Mouse (Mus musculus): ENCODE data around the gene Cmtm3.
"Not testable (repeated sequence)": the region's sequence is repeated elsewhere in the genome, so short reads cannot be mapped to it uniquely, and the experiment has no call there.

Cmtm3 gene

DNA sequence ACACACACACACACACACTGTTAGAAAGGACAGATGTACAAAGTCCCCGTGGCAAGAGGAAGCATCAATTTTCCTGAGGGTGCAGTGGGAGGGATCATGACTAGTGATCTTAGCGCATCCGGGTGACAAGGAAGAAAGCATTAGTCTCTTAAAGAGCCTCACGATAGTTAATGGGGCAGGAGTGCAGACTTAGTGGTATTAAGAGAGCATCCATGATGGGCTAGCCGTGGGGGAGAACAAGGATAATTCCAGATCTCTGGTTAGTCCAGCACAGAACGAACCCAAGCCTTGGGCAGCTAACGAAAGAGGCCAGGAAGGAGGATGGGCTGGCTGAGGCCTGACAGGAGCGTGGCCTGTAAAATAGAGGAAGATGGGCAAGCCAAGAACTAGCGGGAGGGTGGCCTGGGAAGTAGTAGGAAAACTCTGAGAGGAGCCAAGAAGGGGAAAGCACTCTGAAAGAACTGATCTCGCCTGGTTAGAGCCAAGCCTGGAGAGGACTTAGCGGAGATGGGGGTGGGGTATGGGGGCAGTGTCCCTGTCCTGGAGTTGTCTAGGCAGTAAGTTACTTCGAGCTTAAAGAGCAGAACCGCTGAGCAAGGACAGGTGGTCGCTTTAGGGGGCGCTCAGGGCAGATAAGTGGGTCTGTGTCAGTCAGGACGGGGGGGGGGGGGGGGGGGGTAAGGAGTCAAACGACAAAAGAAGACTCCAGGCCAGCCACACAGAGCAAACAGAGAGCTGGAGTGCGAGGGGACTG, at the start of gene Cmtm3:
Cmtm3 (plus strand) TSS at position 182 of the 754 bp plus-strand sequence.
- no peak for DNase-seq

DNA sequence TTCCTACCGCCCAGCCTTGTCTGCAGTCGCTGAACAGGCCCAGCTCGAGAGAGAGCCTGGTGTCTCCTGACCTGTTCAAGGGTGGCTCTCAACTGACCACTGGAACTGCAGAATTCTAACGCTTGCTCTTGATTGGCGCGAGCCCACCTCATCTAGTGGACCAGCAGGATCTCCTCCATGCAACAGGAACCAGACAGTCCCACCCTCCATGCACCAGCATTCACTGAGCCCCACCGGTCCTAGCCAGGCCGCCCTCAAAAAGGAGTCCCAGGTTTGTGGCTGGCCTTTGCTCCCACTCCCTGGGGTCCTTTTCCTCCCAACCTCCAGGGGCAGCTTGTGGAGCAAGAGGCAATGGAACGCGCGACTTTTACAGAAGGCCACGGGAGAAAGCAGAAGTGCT, 46.1 kb upstream of the Cmtm3 start, which contains the start of gene Cmtm2a:
Cmtm2a (minus strand) TSS at position 101 of the 400 bp plus-strand sequence.
- not testable (repeated sequence) for DNase-seq

DNA sequence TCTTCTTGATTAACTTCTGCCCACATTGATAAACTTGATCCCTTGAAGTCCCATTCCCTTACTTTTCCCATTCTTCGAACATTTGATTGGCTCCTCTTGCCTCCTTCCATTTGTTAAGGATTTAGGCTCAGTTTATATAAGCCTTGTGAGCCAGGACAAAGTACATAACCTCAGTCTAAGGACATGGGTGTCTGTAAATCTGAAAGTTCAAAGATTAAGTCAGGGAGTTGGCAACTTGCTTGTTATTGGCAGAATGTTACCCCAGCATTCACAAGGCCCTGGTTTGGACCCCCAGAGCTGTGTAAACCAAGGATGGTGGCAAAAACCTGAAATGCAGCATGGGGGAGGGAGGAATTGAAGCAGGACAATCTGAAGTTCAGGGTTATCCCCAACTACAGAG, 44.8 kb upstream of the Cmtm3 start:
- DNase-seq = no peak

DNA sequence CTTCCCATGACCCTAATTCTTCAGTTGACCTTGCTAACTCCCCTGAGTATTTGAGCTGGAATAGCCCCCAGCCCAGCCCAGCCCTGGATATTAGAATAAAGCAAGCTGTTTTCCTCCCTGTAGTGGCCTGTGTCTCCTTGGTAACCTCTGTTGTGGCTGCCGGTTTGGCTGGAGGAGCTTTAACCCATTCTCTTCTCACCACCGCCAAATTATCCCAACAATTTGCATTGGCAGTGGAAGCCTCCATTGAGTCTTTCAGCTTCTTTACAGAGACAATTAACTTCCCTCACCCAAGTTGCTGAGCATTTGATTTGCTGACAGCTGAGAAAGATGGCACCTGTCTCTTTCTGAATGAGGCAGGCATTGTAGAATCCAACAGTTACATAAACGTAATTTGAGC, 37.6 kb upstream of the Cmtm3 start:
- DNase-seq = not testable (repeated sequence)

DNA sequence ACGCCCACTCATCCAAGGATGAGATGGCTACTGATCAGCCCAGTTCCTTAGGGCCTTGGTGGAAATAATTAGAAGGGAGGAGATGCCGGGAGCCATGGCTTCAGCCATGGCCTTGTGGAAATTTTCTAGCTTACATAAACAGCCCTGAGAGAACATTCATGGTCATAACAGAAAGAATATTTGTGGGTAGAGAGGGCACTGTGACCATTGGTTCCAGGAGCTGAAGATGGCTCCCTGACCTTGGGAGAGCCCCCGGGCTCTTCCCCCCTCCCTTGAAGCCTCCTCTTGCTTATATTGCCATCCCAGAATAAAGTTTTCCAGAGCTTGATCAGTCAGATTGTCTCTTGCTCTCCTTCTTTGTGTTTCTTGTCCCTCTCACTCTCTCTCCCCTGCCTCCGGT, 36.7 kb upstream of the Cmtm3 start:
- DNase-seq = not testable (repeated sequence)

DNA sequence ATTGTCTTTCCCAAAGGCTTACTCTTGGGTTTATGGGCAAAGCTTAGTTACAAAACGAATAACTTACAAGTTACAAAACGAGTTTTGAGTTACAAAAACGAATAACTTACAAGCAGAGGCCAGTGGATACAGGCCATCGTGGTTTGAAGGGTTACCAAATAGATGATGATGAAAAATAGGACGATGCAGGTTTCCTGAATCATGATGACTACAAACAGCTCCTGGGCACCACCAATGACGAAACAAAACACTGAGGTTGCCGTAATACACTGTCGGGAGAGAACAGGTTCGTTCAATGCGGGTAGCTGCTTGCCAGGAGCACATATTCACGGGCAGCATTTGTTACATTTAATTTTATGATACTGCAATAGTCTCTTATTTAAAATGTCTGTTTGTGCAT, 34.2 kb upstream of the Cmtm3 start:
- DNase-seq = no peak

DNA sequence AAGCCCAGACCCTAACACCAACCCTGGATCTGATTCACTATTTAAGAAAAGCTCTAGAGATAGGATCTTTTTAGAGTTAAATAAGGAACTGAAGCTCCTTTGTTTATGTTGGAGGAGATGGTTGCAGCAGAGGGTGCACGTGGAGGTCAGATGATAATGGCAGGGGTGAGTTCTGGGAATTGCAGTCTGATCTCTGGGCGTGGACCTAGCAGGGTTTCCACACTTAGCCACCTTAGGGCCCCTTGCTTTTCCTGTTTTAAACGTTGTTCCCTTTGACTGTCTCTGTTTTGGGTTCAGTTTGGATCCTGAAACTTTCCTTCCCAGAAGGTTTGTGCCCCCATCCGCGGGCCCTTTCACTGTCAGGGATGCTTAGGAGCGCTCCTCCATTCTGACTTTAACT, 30.9 kb upstream of the Cmtm3 start:
- DNase-seq = not testable (repeated sequence)

DNA sequence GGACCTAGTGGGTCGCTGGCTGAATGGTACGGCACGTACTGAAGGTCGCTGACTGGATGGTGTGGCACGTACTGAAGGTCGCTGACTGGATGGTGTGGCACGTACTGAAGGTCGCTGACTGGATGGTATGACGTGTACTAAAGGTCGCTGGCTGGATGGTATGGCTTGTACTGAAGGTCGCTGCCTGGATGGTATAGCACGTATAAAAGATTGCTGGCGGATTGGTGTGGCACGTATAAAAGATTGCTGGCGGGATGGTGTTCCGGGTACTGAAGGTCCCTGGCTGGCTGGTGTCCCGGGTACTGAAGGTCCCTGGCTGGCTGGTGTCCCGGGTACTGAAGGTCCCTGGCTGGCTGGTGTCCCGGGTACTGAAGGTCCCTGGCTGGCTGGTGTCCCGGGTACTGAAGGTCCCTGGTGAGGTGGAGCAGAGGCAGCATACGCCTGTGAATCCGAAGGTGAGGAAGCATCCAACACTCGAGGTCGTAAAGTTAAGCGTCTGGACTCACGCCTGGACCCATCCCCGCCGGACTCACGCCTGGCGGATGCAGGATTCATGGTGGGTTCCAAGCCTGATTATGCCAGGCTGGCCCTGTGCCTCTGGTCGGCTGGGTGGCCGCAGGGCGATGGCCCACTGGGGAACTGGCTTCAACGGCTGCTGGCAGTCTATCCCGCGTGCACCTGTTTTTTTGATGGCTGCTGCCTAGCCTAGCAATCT, 29.6 kb upstream of the Cmtm3 start, which contains the start of the genes Gm45711 and Cmtm1:
Gm45711 (minus strand) TSS at position 641 of the 715 bp plus-strand sequence.
Cmtm1 (minus strand) TSS at position 705 of the 715 bp plus-strand sequence.
- DNase-seq = not testable (repeated sequence)

DNA sequence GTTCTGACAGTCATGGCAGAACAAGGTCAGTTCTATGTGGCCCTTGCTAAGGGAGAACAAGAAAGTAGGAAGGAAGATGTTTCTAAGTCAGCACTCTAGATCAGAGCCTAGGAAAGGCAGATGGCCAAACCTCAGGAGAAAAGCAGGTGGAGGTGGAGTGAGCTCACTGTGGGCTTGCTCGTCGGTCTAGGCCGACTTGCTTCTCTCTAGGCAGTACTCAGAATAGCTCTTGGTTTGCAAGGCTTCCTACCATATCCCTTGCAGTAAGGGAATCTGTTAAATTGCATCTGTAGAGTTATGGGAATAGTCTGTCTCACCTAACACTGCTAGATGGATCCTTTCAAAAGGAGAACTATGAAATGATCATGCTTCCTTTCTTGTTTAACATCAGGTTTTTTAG, 27.2 kb upstream of the Cmtm3 start:
- not testable (repeated sequence) for DNase-seq

DNA sequence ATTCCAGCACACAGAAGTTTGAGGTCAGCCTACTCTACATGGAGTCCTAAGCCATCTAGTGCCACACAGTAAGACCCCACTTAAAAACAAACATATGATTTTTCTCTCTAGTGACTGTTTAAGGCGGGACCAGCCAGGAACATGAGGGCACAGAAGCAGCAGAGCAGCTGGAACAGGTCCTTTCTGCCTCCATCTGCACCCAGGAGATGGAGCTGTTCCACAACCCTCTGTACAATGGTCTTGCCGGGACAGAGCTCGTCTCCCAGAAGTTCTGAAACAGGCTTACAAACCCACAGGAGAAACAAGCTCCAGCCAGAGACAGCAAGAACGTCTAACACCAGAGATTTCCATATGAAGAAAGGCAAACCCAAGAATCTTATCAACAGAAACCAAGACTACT, 25.9 kb upstream of the Cmtm3 start:
- no peak for DNase-seq

DNA sequence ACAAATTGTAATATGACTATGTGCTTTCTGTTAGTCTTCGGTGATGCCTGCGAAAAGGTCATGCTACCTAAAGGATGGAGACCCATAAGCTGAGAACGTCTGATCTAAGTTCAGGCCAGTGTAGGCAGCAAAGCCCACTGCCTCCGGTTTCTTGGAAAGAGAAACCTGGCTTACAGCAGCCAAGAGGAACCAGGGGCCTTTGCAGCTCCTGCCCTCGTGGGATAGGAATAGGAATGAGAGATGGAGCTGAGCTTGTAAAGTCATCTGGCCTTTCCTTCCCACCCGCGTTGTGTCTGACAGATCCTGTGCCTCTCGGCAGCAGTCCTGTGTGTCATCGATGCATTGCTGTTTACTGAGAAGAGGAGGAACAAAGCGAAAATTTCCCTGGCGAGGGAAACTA, 17.9 kb upstream of the Cmtm3 start, which contains the start of gene Gm11020:
Gm11020 (plus strand) TSS at position 301 of the 400 bp plus-strand sequence.
- DNase-seq = not testable (repeated sequence)

DNA sequence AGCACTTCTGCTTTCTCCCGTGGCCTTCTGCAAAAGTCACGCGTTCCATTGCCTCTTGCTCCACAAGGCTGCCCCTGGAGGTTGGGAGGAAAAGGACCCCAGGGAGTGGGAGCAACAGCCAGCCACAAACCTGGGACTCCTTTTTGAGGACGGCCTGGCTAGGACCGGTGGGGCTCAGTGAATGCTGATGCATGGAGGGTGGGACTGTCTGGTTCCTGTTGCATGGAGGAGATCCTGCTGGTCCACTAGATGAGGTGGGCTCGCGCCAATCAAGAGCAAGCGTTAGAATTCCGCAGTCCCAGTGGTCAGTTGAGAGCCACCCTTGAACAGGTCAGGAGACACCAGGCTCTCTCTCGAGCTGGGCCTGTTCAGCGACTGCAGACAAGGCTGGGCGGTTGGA, 17.3 kb upstream of the Cmtm3 start, which contains the start of gene Cmtm2b:
Cmtm2b (plus strand) TSS at position 301 of the 400 bp plus-strand sequence.
- DNase-seq = not testable (repeated sequence)

DNA sequence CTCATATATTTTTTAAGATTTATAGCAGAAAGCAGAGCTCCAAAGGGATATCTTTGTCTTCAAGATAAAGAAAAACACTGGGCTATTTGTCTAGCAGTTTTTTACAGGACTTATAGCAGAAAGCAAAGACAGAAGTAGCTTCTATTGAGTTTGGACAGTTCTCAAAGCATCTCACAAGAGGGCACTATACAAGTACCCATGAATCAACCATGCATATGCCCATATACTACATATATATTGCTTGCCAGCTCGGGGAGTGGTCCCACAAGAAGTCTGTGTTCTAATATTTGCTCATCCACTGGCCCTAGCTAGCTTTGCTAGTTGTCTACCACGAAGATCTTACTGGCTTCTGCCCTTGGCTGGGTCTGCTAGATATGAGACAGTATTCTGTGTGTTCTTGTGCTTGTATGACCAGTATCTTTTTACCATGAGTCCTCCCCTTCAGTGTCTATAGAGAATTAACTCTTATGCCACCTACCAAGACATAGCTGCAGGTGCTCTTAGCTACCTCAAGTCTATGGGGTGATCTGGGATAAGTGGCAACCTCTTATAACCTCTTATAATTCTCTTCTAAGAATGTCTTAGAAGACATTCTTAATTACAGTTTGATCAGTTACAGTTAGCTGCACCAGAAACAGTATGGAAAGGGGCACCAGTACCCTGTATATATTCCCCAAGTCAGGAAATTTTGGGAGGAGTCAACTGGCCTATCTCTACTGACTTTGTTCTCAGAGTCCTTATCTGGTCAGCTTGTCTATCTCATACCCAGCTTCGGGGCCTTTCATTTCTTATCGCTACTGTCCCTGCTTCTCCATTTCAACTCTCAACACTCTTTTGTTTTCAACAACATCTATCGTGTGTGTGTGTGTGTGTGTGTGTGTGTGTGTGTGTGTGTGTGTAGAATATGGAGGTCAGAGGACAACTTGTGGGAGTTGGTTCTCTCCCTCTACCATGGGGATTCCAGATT, 6.3 kb upstream of the Cmtm3 start:
- no peak for DNase-seq

DNA sequence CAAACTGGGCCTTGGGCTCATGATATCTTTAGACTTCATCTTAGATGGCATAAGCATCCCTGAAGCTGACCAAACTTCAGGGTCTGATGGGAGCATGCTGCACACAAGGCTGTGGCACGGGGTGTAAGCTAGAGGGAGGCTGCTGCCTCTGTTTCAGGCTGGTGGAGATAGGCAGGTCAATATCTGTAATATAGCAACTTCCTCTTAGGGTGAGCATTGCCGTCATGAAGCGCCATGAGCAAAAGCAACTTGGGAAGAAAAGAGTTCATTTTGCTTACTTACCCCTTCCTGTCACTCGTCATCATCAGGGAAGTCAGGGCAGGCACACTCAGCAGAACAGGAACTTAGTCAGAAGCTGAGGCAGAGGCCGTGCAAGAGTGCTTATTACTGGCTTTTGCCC, 5.4 kb upstream of the Cmtm3 start:
- no peak for DNase-seq

DNA sequence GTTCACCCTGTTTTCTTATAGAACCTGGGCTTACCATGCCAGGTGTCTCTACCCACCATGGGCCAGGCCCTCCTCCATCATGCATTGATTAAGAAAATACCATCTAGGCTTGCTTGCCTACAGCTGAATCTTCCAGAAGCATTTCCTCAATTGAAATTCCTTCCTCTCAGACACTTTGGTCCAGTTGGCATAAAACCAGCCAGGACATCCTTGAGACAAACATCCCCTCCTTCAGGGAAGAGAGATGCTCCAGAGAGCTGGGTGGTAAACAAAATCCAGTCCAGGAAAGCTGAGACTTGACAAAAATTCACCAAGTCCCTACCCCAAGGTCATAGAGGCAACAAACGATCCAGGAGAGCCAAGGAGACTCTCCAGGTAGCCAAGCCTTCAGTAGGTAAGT, 5.0 kb upstream of the Cmtm3 start:
- DNase-seq = no peak

DNA sequence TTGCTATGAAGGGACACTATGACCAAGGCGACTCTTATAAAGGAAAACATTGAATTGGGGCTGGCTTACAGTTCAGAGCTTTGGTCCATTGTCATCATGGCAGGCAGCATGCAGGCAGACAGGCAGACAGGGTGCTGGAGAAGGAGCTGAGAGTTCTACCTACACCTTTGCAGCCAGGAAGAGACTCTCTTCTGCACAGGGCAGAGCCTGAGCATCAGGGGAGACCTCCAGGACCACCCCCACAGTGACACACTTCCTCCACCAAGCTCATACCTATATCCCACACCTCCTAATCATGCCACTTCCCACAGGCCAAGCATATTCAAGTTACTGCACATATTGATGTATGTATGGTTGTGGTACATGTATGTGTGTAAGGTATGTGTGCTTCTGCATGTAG, 2.4 kb upstream of the Cmtm3 start:
- no peak for DNase-seq

DNA sequence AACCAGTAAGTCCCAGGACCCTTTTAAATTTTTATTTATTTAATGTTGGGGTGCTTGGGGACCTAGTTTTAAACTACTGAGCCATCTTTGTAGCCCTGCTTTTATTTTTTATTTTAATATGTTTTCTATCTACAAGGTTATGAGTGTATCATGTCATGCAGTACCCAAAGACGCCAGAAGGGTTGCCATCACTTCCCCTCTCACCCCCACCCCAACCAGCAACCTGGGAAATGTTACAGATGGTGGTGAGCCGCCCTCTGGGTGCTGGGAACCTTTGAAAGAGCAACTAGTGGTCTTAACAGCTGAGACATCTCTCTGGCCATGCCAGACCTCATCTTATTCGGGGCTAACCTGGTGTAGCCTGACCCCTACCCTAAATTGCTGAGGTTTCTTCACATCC, 1.3 kb upstream of the Cmtm3 start:
- DNase-seq = peak; percentile 40

DNA sequence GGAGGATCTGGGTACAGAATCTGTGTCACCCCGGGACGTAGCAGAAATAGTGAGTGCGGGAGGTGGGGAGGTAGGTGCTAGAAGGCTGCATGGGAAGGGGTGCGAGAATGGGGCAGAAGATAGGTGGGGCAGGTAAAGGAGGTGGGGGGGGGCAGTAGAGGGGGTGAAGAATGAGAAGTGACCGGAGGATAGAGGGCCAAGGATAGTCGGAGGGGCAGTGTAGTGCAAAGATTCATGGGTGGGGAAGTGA, 698 bp downstream of the Cmtm3 start:
- peak; percentile 39 for DNase-seq

DNA sequence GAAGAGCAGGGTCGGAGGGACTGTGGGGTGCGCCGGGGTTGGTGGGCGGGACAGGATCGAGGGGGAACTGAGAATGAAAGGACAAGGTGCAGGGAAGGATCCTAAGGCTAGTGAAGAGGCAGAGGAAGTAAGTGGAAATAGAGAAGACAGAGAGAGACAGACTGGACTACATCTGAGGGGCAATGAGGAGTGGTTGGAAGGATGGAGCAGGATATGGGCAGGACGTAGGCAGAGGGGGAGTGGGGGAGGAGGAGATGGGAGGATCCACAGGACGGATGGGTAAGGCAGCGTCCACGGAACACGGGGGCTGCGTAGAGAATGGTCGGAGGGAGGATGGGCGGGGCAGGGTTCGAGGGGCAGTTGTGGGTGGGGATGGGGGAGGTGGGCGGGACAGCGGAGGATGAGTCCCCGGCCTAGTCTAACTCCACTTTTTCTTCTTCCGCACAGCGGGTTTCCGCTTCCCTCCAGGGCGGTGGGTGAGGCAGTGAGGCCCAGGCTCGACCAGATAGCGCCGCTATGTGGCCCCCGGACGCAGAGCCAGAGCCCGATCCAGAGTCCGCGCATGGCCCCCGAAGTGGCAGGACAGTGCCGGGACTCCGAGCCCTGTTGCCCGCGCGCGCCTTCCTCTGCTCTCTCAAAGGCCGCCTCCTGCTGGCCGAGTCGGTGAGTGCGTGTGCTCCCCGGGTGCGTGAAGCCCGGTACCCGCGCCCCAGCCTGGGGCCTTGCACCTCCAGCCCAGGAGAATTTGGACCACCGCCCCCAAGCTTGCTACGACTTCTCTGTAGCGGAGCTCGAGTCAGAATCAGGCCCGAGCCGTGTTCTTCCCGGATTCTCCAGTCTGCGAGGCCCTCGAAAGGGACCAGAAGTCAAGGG, 1.3 kb downstream of the Cmtm3 start:
- peak; percentile 86 for DNase-seq

DNA sequence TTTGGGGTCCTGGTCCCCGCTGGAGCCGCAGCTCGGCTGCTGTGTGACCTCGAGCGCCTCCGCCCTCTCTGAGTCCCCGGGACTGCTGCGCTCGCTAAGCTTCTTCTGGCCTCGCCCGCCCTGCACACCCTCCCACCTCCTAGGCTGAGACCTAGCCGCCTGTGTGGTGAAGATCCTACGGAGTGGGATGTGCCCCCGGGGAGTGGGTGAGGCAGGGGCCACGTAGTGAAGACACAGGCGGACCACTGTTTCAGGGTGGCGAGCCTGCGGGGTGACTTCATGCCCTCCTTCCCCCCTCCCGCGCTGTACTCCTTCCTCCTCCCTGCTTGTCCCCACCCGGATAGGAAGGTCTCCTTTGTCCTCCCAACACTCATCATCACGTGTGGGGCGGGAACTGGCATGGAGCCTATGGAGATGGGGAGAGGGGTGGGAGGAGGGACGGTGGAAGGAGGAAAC, 1.9 kb downstream of the Cmtm3 start:
- DNase-seq = no peak

DNA sequence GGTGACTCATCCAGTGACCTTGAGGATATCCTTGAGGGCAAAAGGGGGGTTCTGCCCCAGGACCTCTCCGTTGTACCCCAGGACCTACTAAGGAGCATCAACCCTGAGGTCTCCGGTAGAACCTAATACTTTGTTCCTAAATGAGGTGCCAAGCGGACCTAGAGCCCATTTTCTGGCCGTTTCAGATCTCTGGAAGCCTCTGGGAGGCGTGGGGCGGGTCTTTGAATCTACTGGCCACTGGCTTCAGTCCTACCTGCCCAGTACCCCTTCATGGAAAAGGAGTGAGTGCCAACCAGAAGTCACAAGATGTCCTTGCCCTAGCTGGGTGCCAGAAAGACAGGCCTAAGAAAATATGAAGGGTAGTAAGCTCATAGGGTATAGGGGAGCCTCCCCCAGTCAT, 2.5 kb downstream of the Cmtm3 start:
- DNase-seq = no peak

DNA sequence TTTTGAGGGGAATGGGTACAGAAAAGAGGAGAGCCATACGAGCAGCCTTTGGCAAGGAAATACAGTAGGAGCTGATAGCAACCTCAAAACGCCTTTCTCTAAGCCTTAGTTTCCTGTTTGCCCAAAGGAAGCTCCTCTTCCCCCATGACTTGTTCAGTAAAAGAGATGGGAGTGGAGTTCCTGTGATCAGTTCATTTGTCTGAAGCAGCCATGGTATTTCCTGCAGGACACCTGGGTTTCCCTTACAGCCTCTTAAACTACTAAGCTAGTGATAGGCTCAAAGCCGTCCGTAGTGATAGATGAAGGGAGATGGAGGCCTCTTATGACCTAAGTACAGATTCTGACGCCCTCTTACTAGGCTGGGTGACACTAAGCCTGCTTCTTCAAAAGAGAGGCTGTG, 3.2 kb downstream of the Cmtm3 start:
- no peak for DNase-seq
